Mouse (Mus musculus): Measurements from ENCODE around the gene Ank3. TPM values are rescaled to one million over a fixed set of nuclear protein-coding genes. Genes with fewer than 3 reads are reported as not detected.

Gene Ank3
- total and polyA plus RNA-seq, 2 experiments: 2.9 to 31.0 TPM

DNA sequence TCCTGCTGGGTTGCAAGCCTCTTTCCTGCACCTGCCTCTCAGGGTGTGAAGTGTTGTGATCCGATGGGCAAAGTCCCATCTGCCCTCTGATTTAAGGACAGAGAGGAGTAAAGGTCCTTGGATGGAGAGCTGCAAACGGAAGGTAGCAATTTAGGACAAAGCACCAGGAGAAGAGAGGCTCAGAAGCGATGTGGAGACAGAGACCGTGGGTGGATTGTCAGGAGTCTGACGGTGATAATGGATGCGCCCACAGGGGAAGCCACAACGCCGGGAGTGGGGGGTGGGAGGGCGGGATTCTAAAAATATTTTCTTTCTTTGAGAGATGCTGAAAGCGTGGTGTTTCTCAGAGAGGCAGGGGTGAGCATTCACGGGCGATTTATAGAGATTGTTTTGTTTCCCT, 206.6 kb downstream of the Ank3 start:
- 77% methylated on average over 12 of the region's 12 CpGs for WGBS

DNA sequence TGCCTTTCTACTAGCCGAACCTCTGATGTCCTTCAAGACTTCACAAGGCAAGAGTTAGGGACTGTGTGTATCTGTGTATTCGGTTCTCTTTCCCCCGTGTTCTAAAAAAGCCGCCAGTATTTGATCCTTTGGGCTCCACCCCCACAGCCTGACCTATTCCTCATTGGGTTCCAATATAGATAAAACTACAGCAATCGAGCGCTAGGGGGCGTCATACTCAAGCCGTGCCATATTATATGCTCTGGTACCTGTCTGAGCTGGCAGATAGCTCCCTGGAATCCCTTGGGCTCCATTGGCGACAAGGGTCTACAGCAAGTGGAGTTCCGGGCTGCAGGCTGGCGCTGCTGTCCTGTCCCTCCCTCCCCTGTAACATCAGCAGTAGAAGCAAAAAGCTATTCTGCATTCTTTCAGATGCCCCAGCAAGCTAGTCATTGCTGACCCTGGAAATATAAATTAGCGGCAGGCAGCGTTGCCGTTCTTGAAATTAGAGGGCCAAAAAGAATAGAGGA, 209.1 kb downstream of the Ank3 start:
- no peak for DNase-seq (ENCODE audit: extremely low read depth, low read depth, low spot score)
- Histone ChIP-seq H3K4me1 (ENCODE audit: control insufficient read depth, insufficient read depth, low read length) (no peaks in the 10 kb centered on the region), H3K27ac (replicated peaks; ENCODE audit: insufficient read depth, low read depth, low read length) (no peak overlapping the region), H3K9ac (ENCODE audit: low read depth, low read length) (no peak overlapping the region), H3K4me3 (ENCODE audit: insufficient read depth, low read depth, low read length) (no peak overlapping the region), H3K36me3 (ENCODE audit: control insufficient read depth, insufficient read depth, low read length) (no peaks in the 10 kb centered on the region), H3K79me2 (ENCODE audit: control insufficient read depth, insufficient read depth, low read length) (no peaks in the 10 kb centered on the region), H3K27me3 (ENCODE audit: control insufficient read depth, insufficient read depth, low read length) (no peaks in the 10 kb centered on the region)
- 68% methylated on average over 14 of the region's 14 CpGs for WGBS
- TF ChIP-seq CTCF (IDR thresholded peaks at IDR 0.05; ENCODE audit: low read depth, low read length): no peak
- TF ChIP-seq POLR2A (IDR thresholded peaks at IDR 0.05; ENCODE audit: extremely low read depth, insufficient read depth, low read length): no peak

More for the DNA sequence above, 206.6 kb downstream of the Ank3 start:
- Histone ChIP-seq H3K4me3 (ENCODE audit: insufficient read depth, low read depth, low read length) (no peak overlapping the region), H3K79me2 (ENCODE audit: control insufficient read depth, insufficient read depth, low read length) (no peaks in the 10 kb centered on the region), H3K9ac (ENCODE audit: low read depth, low read length) (no peak overlapping the region), H3K4me1 (ENCODE audit: control insufficient read depth, insufficient read depth, low read length) (no peaks in the 10 kb centered on the region), H3K27me3 (ENCODE audit: control insufficient read depth, insufficient read depth, low read length) (no peaks in the 10 kb centered on the region), H3K36me3 (ENCODE audit: control insufficient read depth, insufficient read depth, low read length) (no peaks in the 10 kb centered on the region), H3K27ac (replicated peaks; ENCODE audit: insufficient read depth, low read depth, low read length) (no peak overlapping the region)
- TF ChIP-seq POLR2A (IDR thresholded peaks at IDR 0.05; ENCODE audit: extremely low read depth, insufficient read depth, low read length) (no peak), CTCF (IDR thresholded peaks at IDR 0.05; ENCODE audit: low read depth, low read length) (no peak)
- no peak for DNase-seq (ENCODE audit: extremely low read depth, low read depth, low spot score)

DNA sequence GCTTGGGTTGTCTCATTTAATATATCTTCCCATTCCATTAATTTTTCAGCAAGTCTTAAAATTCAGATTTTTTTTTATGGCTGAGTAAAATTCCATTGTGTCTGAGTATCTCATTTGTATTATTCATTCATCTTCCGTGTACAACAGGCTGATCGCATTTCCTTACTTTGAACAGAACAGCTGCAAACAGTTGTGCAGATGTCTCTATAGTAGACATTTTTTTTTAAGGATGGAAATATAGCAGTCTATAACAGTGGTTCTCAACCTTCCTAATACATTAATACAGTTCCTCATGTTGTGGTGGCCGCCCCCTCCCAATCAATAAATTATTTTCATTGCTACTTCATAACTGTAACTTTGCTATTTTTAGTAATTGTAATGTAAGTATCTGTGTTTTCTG, 212.7 kb downstream of the Ank3 start:
- H3K9ac ChIP-seq (ENCODE audit: low read depth, low read length): no peak overlapping the region
- no peaks in the 10 kb centered on the region for H3K79me2 ChIP-seq (ENCODE audit: control insufficient read depth, insufficient read depth, low read length)
- 89% methylated on average over 3 of the region's 3 CpGs for WGBS
- no peak for TF ChIP-seq POLR2A (IDR thresholded peaks at IDR 0.05; ENCODE audit: extremely low read depth, insufficient read depth, low read length)
- TF ChIP-seq CTCF (IDR thresholded peaks at IDR 0.05; ENCODE audit: low read depth, low read length): no peak
- no peak for DNase-seq (ENCODE audit: extremely low read depth, low read depth, low spot score)
- no peaks in the 10 kb centered on the region for H3K36me3 ChIP-seq (ENCODE audit: control insufficient read depth, insufficient read depth, low read length)
- no peak overlapping the region for H3K27ac ChIP-seq (replicated peaks; ENCODE audit: insufficient read depth, low read depth, low read length)
- H3K27me3 ChIP-seq (ENCODE audit: control insufficient read depth, insufficient read depth, low read length): no peaks in the 10 kb centered on the region
- H3K4me1 ChIP-seq (ENCODE audit: control insufficient read depth, insufficient read depth, low read length): no peaks in the 10 kb centered on the region
- H3K4me3 ChIP-seq (ENCODE audit: insufficient read depth, low read depth, low read length): no peak overlapping the region

DNA sequence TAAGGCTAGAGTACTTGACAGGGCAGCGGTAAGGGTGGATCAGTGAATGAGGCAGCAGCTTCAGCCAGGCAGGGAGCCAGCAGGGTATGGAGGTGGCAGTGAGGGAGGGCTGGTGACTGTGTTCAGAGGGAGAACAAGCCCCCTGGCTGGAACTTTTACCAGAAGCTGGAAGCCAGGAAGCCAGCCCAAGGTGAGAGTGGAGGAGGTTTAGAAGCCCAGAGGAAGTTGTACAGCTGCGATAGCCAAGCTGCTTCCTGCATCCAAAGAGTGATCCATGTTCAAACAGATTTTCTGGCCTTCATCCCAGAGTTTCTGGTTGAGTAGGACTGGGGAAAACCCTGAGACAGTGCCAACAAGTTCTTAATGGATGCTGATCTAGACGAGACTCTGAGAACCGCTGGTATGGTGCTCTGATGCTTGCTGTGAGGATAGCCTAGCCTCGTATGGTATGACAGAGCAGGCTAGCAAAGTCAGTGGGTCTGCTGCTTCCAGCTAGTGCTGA, 213.3 kb downstream of the Ank3 start:
- Histone ChIP-seq H3K36me3 (ENCODE audit: control insufficient read depth, insufficient read depth, low read length) (no peaks in the 10 kb centered on the region), H3K79me2 (ENCODE audit: control insufficient read depth, insufficient read depth, low read length) (no peaks in the 10 kb centered on the region), H3K4me1 (ENCODE audit: control insufficient read depth, insufficient read depth, low read length) (no peaks in the 10 kb centered on the region), H3K4me3 (ENCODE audit: insufficient read depth, low read depth, low read length) (no peak overlapping the region), H3K27me3 (ENCODE audit: control insufficient read depth, insufficient read depth, low read length) (no peaks in the 10 kb centered on the region), H3K27ac (replicated peaks; ENCODE audit: insufficient read depth, low read depth, low read length) (no peak overlapping the region), H3K9ac (ENCODE audit: low read depth, low read length) (no peak overlapping the region)
- TF ChIP-seq CTCF (IDR thresholded peaks at IDR 0.05; ENCODE audit: low read depth, low read length) (no peak), POLR2A (IDR thresholded peaks at IDR 0.05; ENCODE audit: extremely low read depth, insufficient read depth, low read length) (no peak)
- 40% methylated on average over 5 of the region's 5 CpGs for WGBS
- peak; percentile 37 for DNase-seq (ENCODE audit: extremely low read depth, low read depth, low spot score)

DNA sequence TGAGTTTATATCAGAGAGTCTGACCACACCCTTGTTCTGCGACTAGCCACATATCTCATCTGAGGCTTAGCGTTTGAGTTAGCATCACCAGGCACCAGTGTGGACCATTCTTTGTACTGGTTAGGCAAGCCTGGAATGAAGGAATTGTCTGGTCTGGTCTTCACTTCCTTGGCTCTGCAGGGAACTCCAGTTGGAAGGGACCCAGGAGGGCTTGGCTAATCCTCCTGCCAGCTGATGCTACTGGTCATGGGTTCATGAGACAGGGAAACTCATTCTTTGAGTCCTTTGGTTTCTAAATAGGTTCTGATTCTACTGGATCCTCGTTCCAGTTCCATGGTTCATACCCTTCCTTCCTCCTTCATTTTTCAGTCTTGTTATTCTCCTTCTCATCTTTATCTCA, 218.4 kb downstream of the Ank3 start:
- Histone ChIP-seq H3K4me1 (ENCODE audit: control insufficient read depth, insufficient read depth, low read length) (no peaks in the 10 kb centered on the region), H3K79me2 (ENCODE audit: control insufficient read depth, insufficient read depth, low read length) (no peaks in the 10 kb centered on the region), H3K27ac (replicated peaks; ENCODE audit: insufficient read depth, low read depth, low read length) (no peak overlapping the region), H3K36me3 (ENCODE audit: control insufficient read depth, insufficient read depth, low read length) (no peaks in the 10 kb centered on the region), H3K27me3 (ENCODE audit: control insufficient read depth, insufficient read depth, low read length) (no peaks in the 10 kb centered on the region), H3K9ac (ENCODE audit: low read depth, low read length) (no peak overlapping the region), H3K4me3 (ENCODE audit: insufficient read depth, low read depth, low read length) (no peak overlapping the region)
- DNase-seq (ENCODE audit: extremely low read depth, low read depth, low spot score): peak; percentile 14
- 88% methylated on average over 3 of the region's 3 CpGs for WGBS
- TF ChIP-seq CTCF (IDR thresholded peaks at IDR 0.05; ENCODE audit: low read depth, low read length) (no peak), POLR2A (IDR thresholded peaks at IDR 0.05; ENCODE audit: extremely low read depth, insufficient read depth, low read length) (no peak)

DNA sequence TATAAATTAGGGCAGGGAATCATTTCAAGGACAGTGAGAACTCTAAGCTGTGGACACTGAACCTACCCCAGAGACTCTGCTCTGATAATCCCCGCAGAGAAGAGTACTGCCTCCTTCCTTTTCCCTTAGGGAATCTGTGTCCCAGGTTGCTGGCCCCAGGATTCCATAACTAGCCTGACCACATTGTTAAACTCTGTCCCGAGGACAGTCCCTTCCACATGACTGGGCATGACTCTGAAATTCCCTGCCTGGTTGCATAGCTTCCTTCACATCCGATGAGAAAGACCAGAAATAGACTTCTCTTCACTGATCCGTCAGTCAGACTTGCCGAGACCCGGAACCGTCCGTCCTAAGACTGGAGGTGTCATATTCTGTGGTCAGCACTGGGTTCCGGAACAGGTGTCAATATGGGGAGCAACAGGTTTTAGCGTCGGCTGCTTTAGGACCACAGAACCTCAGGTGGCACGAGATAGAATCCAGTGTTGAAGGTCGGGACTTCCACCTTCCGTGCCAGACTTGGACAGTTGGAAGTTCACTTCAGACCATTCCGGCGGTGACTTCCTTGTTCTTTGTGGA, 219.1 kb downstream of the Ank3 start:
- no peak overlapping the region for H3K4me3 ChIP-seq (ENCODE audit: insufficient read depth, low read depth, low read length)
- TF ChIP-seq CTCF (IDR thresholded peaks at IDR 0.05; ENCODE audit: low read depth, low read length) (no peak), POLR2A (IDR thresholded peaks at IDR 0.05; ENCODE audit: extremely low read depth, insufficient read depth, low read length) (no peak)
- no peak overlapping the region for H3K27ac ChIP-seq (replicated peaks; ENCODE audit: insufficient read depth, low read depth, low read length)
- no peaks in the 10 kb centered on the region for H3K4me1 ChIP-seq (ENCODE audit: control insufficient read depth, insufficient read depth, low read length)
- 88% methylated on average over 16 of the region's 16 CpGs for WGBS
- H3K36me3 ChIP-seq (ENCODE audit: control insufficient read depth, insufficient read depth, low read length): no peaks in the 10 kb centered on the region
- DNase-seq (ENCODE audit: extremely low read depth, low read depth, low spot score): no peak
- no peak overlapping the region for H3K9ac ChIP-seq (ENCODE audit: low read depth, low read length)
- H3K79me2 ChIP-seq (ENCODE audit: control insufficient read depth, insufficient read depth, low read length): no peaks in the 10 kb centered on the region
- no peaks in the 10 kb centered on the region for H3K27me3 ChIP-seq (ENCODE audit: control insufficient read depth, insufficient read depth, low read length)

Measured in liver, adult 2 months (tissue).